Mouse (Mus musculus) frontal cortex, postnatal 25 days (tissue): ENCODE data around the gene Zfp710.
"Not testable (repeated sequence)": the region's sequence is repeated elsewhere in the genome, so short reads cannot be mapped to it uniquely, and the experiment has no call there.

ENCODE experiments used
- DNase-seq, 2 experiments: peaks; one replicate each; pipeline ENCODE4 v3.0.0; 2022; ENCODE audit warnings: low spot score in 2 of 2

The Zfp710 gene

DNA sequence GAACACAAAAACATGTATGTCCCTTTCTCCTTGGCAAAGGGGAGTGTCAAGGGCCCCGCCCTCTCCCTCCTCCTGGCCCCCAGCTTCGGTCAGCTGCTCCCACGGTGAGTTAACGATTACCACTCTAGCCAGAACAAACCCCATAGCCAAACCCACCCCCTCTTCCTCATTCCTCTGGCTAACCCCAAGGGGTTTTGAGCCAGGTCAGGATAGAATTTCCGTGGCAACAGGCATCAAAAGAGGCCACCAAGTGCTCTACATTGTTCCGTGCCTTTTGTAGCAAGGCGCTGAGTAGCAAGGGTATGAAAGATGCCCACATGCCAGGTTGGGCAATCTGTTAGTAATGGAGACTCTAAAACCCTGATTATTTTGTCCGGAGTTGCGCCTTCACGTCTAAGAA lies 89.4 kb downstream of the Zfp710 start:
- no peak for DNase-seq

- DNase-seq = peak in 1 of 2 experiments; percentile 25
Measured at GRCm38 (mm10) chr7:80114451-80115223, 90.0 kb downstream of the Zfp710 start.

DNA sequence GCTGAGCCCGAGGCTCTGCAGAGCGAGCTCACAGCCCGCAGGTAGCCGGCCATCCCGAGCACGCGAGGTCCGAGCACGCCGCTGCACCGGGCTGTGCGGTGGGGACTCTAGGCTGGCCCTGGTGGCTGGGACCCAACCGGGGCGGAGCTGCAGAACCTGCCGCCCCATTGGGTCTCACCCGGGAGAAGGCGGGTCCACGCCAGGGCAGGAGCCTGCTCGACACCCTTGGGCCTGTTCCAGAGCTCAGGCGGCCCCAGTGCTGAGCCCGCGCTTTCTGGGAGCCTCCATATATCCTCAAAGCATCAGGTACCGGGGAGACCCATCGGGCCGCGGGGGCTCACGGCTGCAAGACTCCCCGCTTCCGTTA lies 90.6 kb downstream of the Zfp710 start, which contains the start of gene Idh2:
TSS of gene Idh2 (minus strand) at position 169 of the 367 bp plus-strand sequence.
- peak; percentile 70 to 81 for DNase-seq

GRCm38 (mm10) chr7:80116158-80116557 lies 91.5 kb downstream of the Zfp710 start:
- no peak for DNase-seq

GRCm38 (mm10) chr7:80119198-80119597 lies 94.6 kb downstream of the Zfp710 start:
- no peak for DNase-seq

GRCm38 (mm10) chr7:80121083-80121482 lies 96.5 kb downstream of the Zfp710 start:
- no peak for DNase-seq

GRCm38 (mm10) chr7:80123115-80123514 lies 98.5 kb downstream of the Zfp710 start:
- DNase-seq = no peak

GRCm38 (mm10) chr7:80123672-80124071 lies 99.1 kb downstream of the Zfp710 start:
- no peak for DNase-seq

DNA sequence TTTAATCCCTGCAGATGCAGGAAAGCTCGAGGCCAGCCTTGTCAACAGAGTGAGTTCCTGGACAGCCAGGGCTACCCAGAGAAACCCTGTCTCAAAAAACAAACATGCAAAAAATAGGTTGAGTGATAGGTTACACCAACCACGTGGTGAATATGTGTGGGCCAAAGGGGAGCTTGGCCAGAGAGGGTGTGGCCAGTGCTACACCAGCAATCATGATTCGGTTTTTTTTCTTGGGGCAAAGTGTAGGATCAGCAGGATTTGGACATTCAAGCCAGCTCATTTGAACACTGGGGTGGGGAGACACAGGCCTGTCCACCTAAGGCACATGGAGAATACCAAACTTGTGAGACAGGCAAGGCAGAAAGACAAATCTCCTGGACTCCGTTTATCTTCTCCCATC lies 104.7 kb downstream of the Zfp710 start:
- DNase-seq = no peak

DNA sequence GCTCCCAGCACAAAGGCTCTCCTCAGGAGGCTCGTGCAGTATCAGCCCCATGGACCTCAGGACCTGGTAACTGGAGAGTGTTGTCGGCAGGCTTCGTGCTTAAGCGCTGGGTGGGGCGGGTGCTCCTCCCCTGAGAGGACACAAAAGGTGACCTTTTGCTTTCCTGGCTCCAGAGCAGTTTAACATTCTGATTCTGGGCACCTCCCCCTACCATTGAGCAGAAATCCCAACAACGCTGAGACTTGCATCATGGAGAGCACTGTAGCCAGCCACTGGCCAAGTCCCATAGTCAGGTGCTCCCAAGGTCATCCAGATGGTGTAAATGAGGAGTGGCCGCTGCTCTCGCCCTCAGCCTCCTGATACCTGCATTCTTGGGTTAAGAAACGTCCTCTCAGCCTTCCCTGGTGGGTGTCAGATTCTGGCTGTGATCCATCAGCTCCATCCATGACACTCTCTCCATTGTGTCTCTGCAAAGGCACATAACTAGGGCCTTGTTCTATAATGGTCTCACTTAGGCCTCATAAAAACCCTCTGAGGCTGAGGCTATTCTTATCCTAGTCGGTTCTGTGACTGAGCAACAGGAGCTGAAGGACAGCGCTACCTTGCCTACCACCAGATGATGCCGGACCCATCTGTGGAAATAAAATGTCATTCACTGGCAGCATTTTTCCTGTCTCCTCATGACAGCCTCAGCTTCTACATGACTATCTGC lies 105.9 kb downstream of the Zfp710 start:
- DNase-seq = no peak

DNA sequence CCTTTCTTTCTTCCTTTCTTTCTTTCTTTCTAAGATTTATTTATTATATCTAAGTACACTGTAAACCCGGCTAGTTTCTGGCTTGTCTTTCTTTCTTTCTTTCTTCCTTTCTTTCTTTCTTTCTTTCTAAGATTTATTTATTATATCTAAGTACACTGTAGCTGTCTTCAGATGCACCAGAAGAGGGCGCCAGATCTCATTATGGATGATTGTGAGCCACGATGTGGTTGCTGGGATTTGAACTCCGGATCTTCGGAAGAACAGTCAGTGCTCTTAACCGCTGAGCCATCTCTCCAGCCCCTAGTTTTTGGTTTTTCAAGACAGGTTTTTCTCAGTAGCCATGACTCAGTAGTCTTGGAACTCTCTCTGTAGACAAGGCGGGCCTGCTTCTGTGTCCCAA lies 106.7 kb downstream of the Zfp710 start:
- DNase-seq = not testable (repeated sequence)

- no peak for DNase-seq
Measured at GRCm38 (mm10) chr7:80132541-80132940, 107.9 kb downstream of the Zfp710 start.

GRCm38 (mm10) chr7:80134454-80135172 lies 110.0 kb downstream of the Zfp710 start:
- DNase-seq = peak in 1 of 2 experiments; percentile 64

DNA sequence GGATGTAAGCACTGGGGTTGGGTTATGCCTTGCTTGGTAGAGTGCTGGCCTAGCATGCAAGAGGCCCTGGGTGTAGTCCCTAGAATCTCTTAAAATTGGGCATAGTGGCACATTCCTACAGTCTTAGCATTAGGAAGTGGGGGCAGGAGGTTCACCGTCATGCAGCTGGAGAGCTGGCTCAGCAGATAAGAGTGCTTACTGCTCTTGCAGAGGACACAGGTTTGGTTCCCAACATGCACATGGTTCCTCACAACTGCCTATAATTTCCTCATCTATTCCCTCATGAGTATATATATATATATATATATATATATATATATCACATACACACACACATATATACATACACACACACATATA lies 110.5 kb downstream of the Zfp710 start:
- no peak for DNase-seq

GRCm38 (mm10) chr7:80138375-80138774 lies 113.8 kb downstream of the Zfp710 start:
- no peak for DNase-seq

GRCm38 (mm10) chr7:80140815-80141214 lies 116.2 kb downstream of the Zfp710 start:
- DNase-seq = peak; percentile 45 to 58
